Mouse (Mus musculus): Measurements from ENCODE around the gene Ccpg1. TPM values are rescaled to one million over a fixed set of nuclear protein-coding genes. Genes with fewer than 3 reads are reported as not detected.

The Ccpg1 gene
- polyA plus RNA-seq, 1 experiment from 2014 or later, result 43.8 TPM

GRCm38 (mm10) chr9:72969874-72970273, 15.4 kb upstream of the Ccpg1 start:
- Histone ChIP-seq H3K4me2 (ENCODE audit: low read length) (no peak overlapping the region), H3K36me3 (ENCODE audit: insufficient read depth, low read length) (no peaks in the 10 kb centered on the region), H3K4me3 (replicated peaks; ENCODE audit: low read depth, low read length) (no peak overlapping the region), H3K27ac (no peak overlapping the region), H3K9ac (ENCODE audit: low read depth, low read length) (no peak overlapping the region), H3K9me3 (replicated peaks; ENCODE audit: low read length) (no peaks in the 10 kb centered on the region), H3K27me3 (ENCODE audit: insufficient read depth, low read length) (no peaks in the 10 kb centered on the region), H3K4me1 (replicated peaks; ENCODE audit: insufficient read depth, low read length) (no peaks in the 10 kb centered on the region)
- peak; percentile 32; the same call in 1 of the 2 replicates for TF ChIP-seq CTCF (IDR thresholded peaks at IDR 0.05; ENCODE audit: low read depth)
- WGBS, result 71% methylated on average over 7 of the region's 7 CpGs
- ATAC-seq (replicated peaks; ENCODE audit: low FRiP score, low read depth) (no peak; the same call in 1 of the 2 replicates), DNase-seq (ENCODE audit: low spot score) (peak; percentile 28)

DNA sequence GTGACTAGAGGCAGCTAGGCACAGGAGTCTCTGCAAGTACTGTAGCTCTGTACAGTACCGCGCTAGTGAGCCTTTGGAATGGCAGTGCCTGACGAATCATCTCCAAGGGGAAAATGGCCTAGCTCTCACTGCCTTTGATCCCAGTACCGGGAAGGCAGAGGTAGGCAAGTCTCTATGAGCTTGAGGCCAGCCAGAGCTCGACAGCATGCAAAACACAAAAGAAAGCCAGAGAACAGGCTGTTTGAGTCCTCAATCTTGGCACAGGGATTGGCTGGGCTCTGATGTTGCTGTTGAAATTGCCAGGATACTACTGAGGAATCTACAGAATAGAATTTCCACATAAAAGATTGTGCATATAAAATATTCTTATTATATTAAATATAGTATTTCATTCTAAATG, 12.8 kb upstream of the Ccpg1 start:
- H3K9me3 ChIP-seq (replicated peaks; ENCODE audit: low read length), result no peaks in the 10 kb centered on the region
- no peak overlapping the region for H3K4me2 ChIP-seq (ENCODE audit: low read length)
- no peak overlapping the region for H3K4me3 ChIP-seq (replicated peaks; ENCODE audit: low read depth, low read length)
- no peaks in the 10 kb centered on the region for H3K4me1 ChIP-seq (replicated peaks; ENCODE audit: insufficient read depth, low read length)
- H3K27ac ChIP-seq, result no peak overlapping the region
- H3K9ac ChIP-seq (ENCODE audit: low read depth, low read length), result no peak overlapping the region
- no peaks in the 10 kb centered on the region for H3K27me3 ChIP-seq (ENCODE audit: insufficient read depth, low read length)
- ATAC-seq (replicated peaks; ENCODE audit: low FRiP score, low read depth) (no peak), DNase-seq (ENCODE audit: low spot score) (no peak)
- no peaks in the 10 kb centered on the region for H3K36me3 ChIP-seq (ENCODE audit: insufficient read depth, low read length)
- 88% methylated on average over 5 of the region's 5 CpGs for WGBS
- no peak for TF ChIP-seq CTCF (IDR thresholded peaks at IDR 0.05; ENCODE audit: low read depth)

GRCm38 (mm10) chr9:72972984-72973383, 12.2 kb upstream of the Ccpg1 start:
- TF ChIP-seq CTCF (IDR thresholded peaks at IDR 0.05; ENCODE audit: low read depth), result peak; percentile 4; the same call in 1 of the 2 replicates
- H3K9ac ChIP-seq (ENCODE audit: low read depth, low read length), result no peak overlapping the region
- H3K27me3 ChIP-seq (ENCODE audit: insufficient read depth, low read length), result no peaks in the 10 kb centered on the region
- no peaks in the 10 kb centered on the region for H3K4me1 ChIP-seq (replicated peaks; ENCODE audit: insufficient read depth, low read length)
- no peaks in the 10 kb centered on the region for H3K36me3 ChIP-seq (ENCODE audit: insufficient read depth, low read length)
- DNase-seq (ENCODE audit: low spot score) (no peak), ATAC-seq (replicated peaks; ENCODE audit: low FRiP score, low read depth) (no peak)
- H3K27ac ChIP-seq, result no peak overlapping the region
- H3K9me3 ChIP-seq (replicated peaks; ENCODE audit: low read length), result no peaks in the 10 kb centered on the region
- H3K4me2 ChIP-seq (ENCODE audit: low read length), result no peak overlapping the region
- H3K4me3 ChIP-seq (replicated peaks; ENCODE audit: low read depth, low read length), result no peak overlapping the region

GRCm38 (mm10) chr9:72974734-72975133, 10.5 kb upstream of the Ccpg1 start:
- Histone ChIP-seq H3K9me3 (replicated peaks; ENCODE audit: low read length) (no peaks in the 10 kb centered on the region), H3K9ac (ENCODE audit: low read depth, low read length) (no peak overlapping the region), H3K27ac (no peak overlapping the region), H3K4me3 (replicated peaks; ENCODE audit: low read depth, low read length) (no peak overlapping the region), H3K4me2 (ENCODE audit: low read length) (no peak overlapping the region), H3K36me3 (ENCODE audit: insufficient read depth, low read length) (no peaks in the 10 kb centered on the region), H3K27me3 (ENCODE audit: insufficient read depth, low read length) (no peaks in the 10 kb centered on the region), H3K4me1 (replicated peaks; ENCODE audit: insufficient read depth, low read length) (no peaks in the 10 kb centered on the region)
- DNase-seq (ENCODE audit: low spot score) (no peak), ATAC-seq (replicated peaks; ENCODE audit: low FRiP score, low read depth) (no peak)
- WGBS, result 88% methylated on average over 5 of the region's 5 CpGs
- no peak for TF ChIP-seq CTCF (IDR thresholded peaks at IDR 0.05; ENCODE audit: low read depth)

DNA sequence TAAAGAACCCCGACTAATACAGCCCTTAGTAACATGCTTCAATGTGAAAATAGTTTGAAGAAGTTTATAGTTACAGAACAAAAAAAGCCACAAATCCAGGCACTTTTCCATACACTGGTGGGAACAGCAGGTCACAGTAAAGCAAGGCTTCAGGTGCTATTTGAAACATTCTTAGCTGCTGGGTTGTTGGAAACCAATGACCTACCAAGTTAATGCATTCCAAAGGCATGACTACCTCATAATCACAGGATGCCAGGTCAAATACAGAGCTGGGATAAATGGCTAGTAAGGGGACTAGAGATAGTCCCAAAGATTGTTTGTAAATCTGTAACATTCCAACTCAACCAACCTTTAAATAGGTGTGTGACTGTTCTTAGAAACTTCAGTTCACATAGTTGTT, 10.0 kb upstream of the Ccpg1 start:
- 90% methylated on average over 1 of the region's 1 CpGs for WGBS
- no peak overlapping the region for H3K27ac ChIP-seq
- no peak for ATAC-seq (replicated peaks; ENCODE audit: low FRiP score, low read depth)
- no peaks in the 10 kb centered on the region for H3K36me3 ChIP-seq (ENCODE audit: insufficient read depth, low read length)
- no peak overlapping the region for H3K4me3 ChIP-seq (replicated peaks; ENCODE audit: low read depth, low read length)
- no peaks in the 10 kb centered on the region for H3K27me3 ChIP-seq (ENCODE audit: insufficient read depth, low read length)
- DNase-seq (ENCODE audit: low spot score), result no peak
- H3K9me3 ChIP-seq (replicated peaks; ENCODE audit: low read length), result no peaks in the 10 kb centered on the region
- no peak for TF ChIP-seq CTCF (IDR thresholded peaks at IDR 0.05; ENCODE audit: low read depth)
- H3K9ac ChIP-seq (ENCODE audit: low read depth, low read length), result no peak overlapping the region
- no peaks in the 10 kb centered on the region for H3K4me1 ChIP-seq (replicated peaks; ENCODE audit: insufficient read depth, low read length)
- H3K4me2 ChIP-seq (ENCODE audit: low read length), result no peak overlapping the region

GRCm38 (mm10) chr9:72983066-72983465, 2.2 kb upstream of the Ccpg1 start:
- Histone ChIP-seq H3K36me3 (ENCODE audit: insufficient read depth, low read length) (no peaks in the 10 kb centered on the region), H3K27me3 (ENCODE audit: insufficient read depth, low read length) (no peaks in the 10 kb centered on the region), H3K27ac (no peak overlapping the region), H3K9ac (ENCODE audit: low read depth, low read length) (no peak overlapping the region), H3K4me3 (replicated peaks; ENCODE audit: low read depth, low read length) (no peak overlapping the region), H3K4me2 (ENCODE audit: low read length) (no peak overlapping the region), H3K4me1 (replicated peaks; ENCODE audit: insufficient read depth, low read length) (peaks cover 13% of the 10 kb centered on the region), H3K9me3 (replicated peaks; ENCODE audit: low read length) (no peaks in the 10 kb centered on the region)
- ATAC-seq (replicated peaks; ENCODE audit: low FRiP score, low read depth) (no peak), DNase-seq (ENCODE audit: low spot score) (no peak)
- TF ChIP-seq CTCF (IDR thresholded peaks at IDR 0.05; ENCODE audit: low read depth), result peak; percentile 34; the same call in 1 of the 2 replicates
- WGBS, result 75% methylated on average over 2 of the region's 2 CpGs

GRCm38 (mm10) chr9:72987703-72988102, 2.5 kb downstream of the Ccpg1 start:
- Histone ChIP-seq H3K36me3 (ENCODE audit: insufficient read depth, low read length) (no peaks in the 10 kb centered on the region), H3K4me1 (replicated peaks; ENCODE audit: insufficient read depth, low read length) (peaks cover 13% of the 10 kb centered on the region), H3K27ac (no peak overlapping the region), H3K9me3 (replicated peaks; ENCODE audit: low read length) (no peaks in the 10 kb centered on the region), H3K4me3 (replicated peaks; ENCODE audit: low read depth, low read length) (no peak overlapping the region), H3K27me3 (ENCODE audit: insufficient read depth, low read length) (no peaks in the 10 kb centered on the region), H3K4me2 (ENCODE audit: low read length) (no peak overlapping the region), H3K9ac (ENCODE audit: low read depth, low read length) (no peak overlapping the region)
- ATAC-seq (replicated peaks; ENCODE audit: low FRiP score, low read depth) (no peak), DNase-seq (ENCODE audit: low spot score) (no peak)
- TF ChIP-seq CTCF (IDR thresholded peaks at IDR 0.05; ENCODE audit: low read depth), result no peak
- 65% methylated on average over 3 of the region's 3 CpGs for whole genome bisulfite sequencing

Data from kidney, postnatal 0 days (tissue).